Mouse (Mus musculus): ENCODE data around the gene Wipi2.

GRCm38 (mm10) chr5:142707709-142708108 lies 80.2 kb downstream of the Wipi2 start:
- TF ChIP-seq POLR2A (IDR thresholded peaks at IDR 0.05; ENCODE audit: borderline replicate concordance, extremely low read depth, low read depth, low read length) (no peak), CTCF (IDR thresholded peaks at IDR 0.05; ENCODE audit: insufficient read depth, low read length) (no peak)

All from lung, adult 2 months (tissue).